Mouse (Mus musculus) forebrain, embryonic 16.5 days (tissue): ENCODE measurements around the gene Rbms1. TPM values are rescaled to one million over a fixed set of nuclear protein-coding genes. Genes with fewer than 3 reads are reported as not detected.

Experiments used
- ATAC-seq: fragments of 200-750 bp; cut with Nextera tagmentation; 2 replicates; pipeline ENCODE4 v1.8.0; 2017; ENCODE audit warnings: mild to moderate bottlenecking, moderate library complexity
- H3K27ac ChIP-seq: fragments of 300-500 bp; sonication (generic); 2 replicates; pipeline ENCODE4 v1.5.1; 2014; ENCODE audit warnings: low read length, control low read depth
- H3K27me3 ChIP-seq: fragments of 300-500 bp; sonication (generic); replicated peaks from 2 replicates; pipeline ENCODE4 v1.6.1; 2014; ENCODE audit warnings: low read length; ENCODE audit not compliant: control insufficient read depth, insufficient read depth
- H3K36me3 ChIP-seq: fragments of 300-500 bp; sonication (generic); 2 replicates; pipeline ENCODE4 v1.6.1; 2014; ENCODE audit not compliant: control insufficient read depth, insufficient read depth
- H3K4me1 ChIP-seq: fragments of 300-500 bp; sonication (generic); replicated peaks from 2 replicates; pipeline ENCODE4 v1.6.1; 2014; ENCODE audit warnings: low read length; ENCODE audit not compliant: control insufficient read depth, insufficient read depth
- H3K4me2 ChIP-seq: fragments of 300-500 bp; sonication (generic); 2 replicates; pipeline ENCODE4 v1.6.1; 2014; ENCODE audit warnings: mild to moderate bottlenecking, low read length, control low read depth
- H3K4me3 ChIP-seq: fragments of 300-500 bp; sonication (generic); replicated peaks from 2 replicates; pipeline ENCODE4 v1.5.1; 2014; ENCODE audit warnings: mild to moderate bottlenecking, low read length, control low read depth
- H3K9ac ChIP-seq: fragments of 300-500 bp; sonication (generic); replicated peaks from 2 replicates; pipeline ENCODE4 v1.6.1; 2014; ENCODE audit warnings: low read depth, low read length, control low read depth
- H3K9me3 ChIP-seq: fragments of 300-500 bp; sonication (generic); 2 replicates; pipeline ENCODE4 v1.6.1; 2016; ENCODE audit warnings: low read length; ENCODE audit not compliant: control insufficient read depth
- WGBS: fragments of 180-500 bp; shearing (Covaris S2); extraction: QIAGEN DNeasy Blood & Tissue Kit; methylation state at CpG from one replicate; pipeline ENCODE4 v1.1.7; 2014; 5-methylcytosine and 5-hydroxymethylcytosine counted together
- polyA plus RNA-seq: library from polyadenylated mRNA; unstranded; fragments of >200 nt; fragmentation: Nextera tagmentation; extraction: Ambion mirVana; gene quantifications from 2 replicates; pipeline ENCODE4 v1.2.1, GENCODE M21; 2015

Gene Rbms1
- polyA plus RNA-seq, 1 experiment from 2014 or later: 23.8 TPM

- Histone ChIP-seq H3K9me3 (no peaks in the 10 kb centered on the region), H3K4me2 (no peak overlapping the region; the same call in 1 of the 2 replicates), H3K9ac (no peak overlapping the region), H3K27me3 (peaks cover 6% of the 10 kb centered on the region), H3K27ac (peak overlapping the region; percentile 11; the same call in 1 of the 2 replicates), H3K4me3 (no peak overlapping the region), H3K36me3 (no peaks in the 10 kb centered on the region), H3K4me1 (peaks cover 21% of the 10 kb centered on the region)
- peak; percentile 78 for ATAC-seq
- WGBS: 5% methylated on average over 8 of the region's 8 CpGs
Measured at GRCm38 (mm10) chr2:60713857-60714256, 249.1 kb downstream of the Rbms1 start.

DNA sequence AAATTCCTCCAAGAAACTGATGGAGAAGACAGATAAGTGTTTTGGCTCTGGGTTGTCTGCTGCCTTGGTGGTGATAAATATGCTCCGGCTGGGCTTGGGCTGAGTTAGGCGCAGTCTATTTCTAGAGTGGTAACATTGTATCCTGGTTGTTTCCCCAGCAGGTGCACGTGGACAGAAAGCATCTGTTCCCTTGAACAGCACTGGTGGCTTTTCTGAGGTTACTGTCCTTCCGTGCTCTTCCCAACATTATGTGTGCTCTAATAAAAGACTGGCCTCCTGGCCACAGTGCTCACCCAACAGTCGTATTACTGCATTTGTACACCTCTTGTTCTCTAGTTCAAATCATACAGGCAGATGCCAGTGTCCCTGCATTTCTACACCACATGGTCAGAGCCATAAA, 250.1 kb downstream of the Rbms1 start:
- H3K27me3 ChIP-seq: no peaks in the 10 kb centered on the region; the same call in 1 of the 2 replicates
- no peak for ATAC-seq
- no peak overlapping the region for H3K9ac ChIP-seq
- WGBS: 76% methylated on average over 5 of the region's 5 CpGs
- peaks cover 21% of the 10 kb centered on the region for H3K4me1 ChIP-seq
- no peaks in the 10 kb centered on the region for H3K9me3 ChIP-seq
- no peak overlapping the region for H3K27ac ChIP-seq
- no peak overlapping the region for H3K4me2 ChIP-seq
- H3K36me3 ChIP-seq: no peaks in the 10 kb centered on the region
- no peak overlapping the region for H3K4me3 ChIP-seq

DNA sequence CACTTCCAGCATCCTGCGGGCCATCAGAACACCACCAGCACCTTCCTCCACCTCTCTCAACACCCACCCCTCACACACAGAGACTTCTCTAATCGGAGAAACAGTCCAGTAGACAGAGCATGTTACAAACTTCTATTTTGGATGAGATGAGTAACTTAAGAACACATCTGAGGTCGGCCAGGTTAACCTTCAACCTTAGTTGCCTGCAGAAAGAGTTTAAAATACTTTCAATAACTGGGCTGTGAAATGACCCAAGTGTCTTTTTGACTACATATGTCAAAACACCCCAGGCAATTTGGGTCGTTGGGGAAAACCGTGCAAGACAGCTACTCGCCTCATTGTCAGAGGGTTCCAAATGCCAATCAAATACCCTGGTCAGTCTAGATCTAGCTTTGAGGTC, 250.5 kb downstream of the Rbms1 start:
- no peak for ATAC-seq
- peaks cover 21% of the 10 kb centered on the region for H3K4me1 ChIP-seq
- no peak overlapping the region for H3K9ac ChIP-seq
- no peaks in the 10 kb centered on the region; the same call in 1 of the 2 replicates for H3K27me3 ChIP-seq
- H3K36me3 ChIP-seq: no peaks in the 10 kb centered on the region
- H3K4me3 ChIP-seq: no peak overlapping the region
- no peaks in the 10 kb centered on the region for H3K9me3 ChIP-seq
- WGBS: 70% methylated on average over 6 of the region's 6 CpGs
- H3K4me2 ChIP-seq: no peak overlapping the region
- no peak overlapping the region for H3K27ac ChIP-seq

GRCm38 (mm10) chr2:60711098-60711880, 251.7 kb downstream of the Rbms1 start:
- Histone ChIP-seq H3K4me2 (no peak overlapping the region), H3K4me1 (peaks cover 21% of the 10 kb centered on the region), H3K9ac (no peak overlapping the region), H3K27me3 (no peaks in the 10 kb centered on the region), H3K4me3 (no peak overlapping the region), H3K36me3 (no peaks in the 10 kb centered on the region), H3K9me3 (no peaks in the 10 kb centered on the region), H3K27ac (no peak overlapping the region)
- ATAC-seq: no peak
- WGBS: 84% methylated on average over 7 of the region's 7 CpGs

- Histone ChIP-seq H3K9ac (no peak overlapping the region), H3K27ac (no peak overlapping the region), H3K9me3 (no peaks in the 10 kb centered on the region), H3K4me2 (no peak overlapping the region), H3K4me3 (no peak overlapping the region), H3K36me3 (no peaks in the 10 kb centered on the region), H3K27me3 (no peaks in the 10 kb centered on the region), H3K4me1 (peaks cover 18% of the 10 kb centered on the region)
- WGBS: 87% methylated on average over 4 of the region's 4 CpGs
- ATAC-seq: no peak
Measured at GRCm38 (mm10) chr2:60710317-60710716, 252.7 kb downstream of the Rbms1 start.

- ATAC-seq: no peak
- H3K4me2 ChIP-seq: no peak overlapping the region
- H3K4me1 ChIP-seq: peaks cover 2% of the 10 kb centered on the region
- H3K27ac ChIP-seq: no peak overlapping the region
- no peak overlapping the region for H3K4me3 ChIP-seq
- H3K9me3 ChIP-seq: no peaks in the 10 kb centered on the region
- WGBS: 51% methylated on average over 3 of the region's 3 CpGs
- no peaks in the 10 kb centered on the region for H3K27me3 ChIP-seq
- no peaks in the 10 kb centered on the region for H3K36me3 ChIP-seq
- H3K9ac ChIP-seq: no peak overlapping the region
Measured at GRCm38 (mm10) chr2:60708671-60709070, 254.3 kb downstream of the Rbms1 start.

DNA sequence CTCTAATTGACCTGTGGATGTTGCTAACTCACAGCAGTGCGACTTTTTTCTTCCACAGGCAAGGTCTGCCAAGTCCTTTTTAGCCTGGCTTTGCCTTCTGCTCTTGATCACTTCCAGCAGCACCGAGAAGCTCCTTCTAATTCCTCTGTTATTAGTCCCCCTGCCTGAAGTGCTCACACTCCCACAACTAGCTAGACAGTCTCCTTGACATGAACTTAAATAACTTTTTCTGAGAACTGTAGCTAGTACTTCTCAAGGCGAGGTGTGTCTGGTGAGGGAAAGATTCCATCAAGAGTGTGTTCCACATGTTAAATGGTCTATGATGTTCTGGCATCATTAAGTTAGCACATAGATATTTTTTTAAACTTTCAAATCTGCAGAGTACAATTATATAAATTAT, 256.1 kb downstream of the Rbms1 start:
- no peak for ATAC-seq
- Histone ChIP-seq H3K27me3 (no peaks in the 10 kb centered on the region), H3K9me3 (no peaks in the 10 kb centered on the region), H3K27ac (no peak overlapping the region), H3K9ac (no peak overlapping the region), H3K4me3 (no peak overlapping the region), H3K36me3 (no peaks in the 10 kb centered on the region), H3K4me1 (no peaks in the 10 kb centered on the region), H3K4me2 (no peak overlapping the region)
- WGBS: 82% methylated on average over 3 of the region's 3 CpGs

DNA sequence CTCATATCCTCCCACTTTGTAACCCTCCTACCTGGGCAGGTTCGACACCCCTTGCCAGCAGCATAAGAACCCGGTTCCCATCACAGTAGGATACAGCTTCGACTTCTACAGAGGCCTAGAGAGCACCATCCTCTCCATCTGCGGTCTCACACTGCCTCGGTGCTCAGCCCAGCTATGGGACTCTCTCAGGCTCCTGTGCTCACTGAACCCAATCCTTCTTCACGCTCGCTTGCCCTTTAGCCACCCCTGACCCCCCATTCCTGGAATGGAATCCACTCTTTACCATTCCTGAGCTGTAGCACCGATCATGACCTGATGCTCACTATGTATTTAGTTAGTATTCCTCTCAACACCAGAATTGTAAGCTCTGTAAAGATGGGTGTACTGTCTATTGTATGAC, 257.6 kb downstream of the Rbms1 start:
- H3K36me3 ChIP-seq: no peaks in the 10 kb centered on the region
- H3K9ac ChIP-seq: no peak overlapping the region
- H3K4me3 ChIP-seq: no peak overlapping the region
- ATAC-seq: no peak
- 93% methylated on average over 8 of the region's 8 CpGs for WGBS
- H3K4me2 ChIP-seq: no peak overlapping the region
- no peaks in the 10 kb centered on the region for H3K4me1 ChIP-seq
- H3K27ac ChIP-seq: no peak overlapping the region
- no peaks in the 10 kb centered on the region for H3K27me3 ChIP-seq
- no peaks in the 10 kb centered on the region for H3K9me3 ChIP-seq

DNA sequence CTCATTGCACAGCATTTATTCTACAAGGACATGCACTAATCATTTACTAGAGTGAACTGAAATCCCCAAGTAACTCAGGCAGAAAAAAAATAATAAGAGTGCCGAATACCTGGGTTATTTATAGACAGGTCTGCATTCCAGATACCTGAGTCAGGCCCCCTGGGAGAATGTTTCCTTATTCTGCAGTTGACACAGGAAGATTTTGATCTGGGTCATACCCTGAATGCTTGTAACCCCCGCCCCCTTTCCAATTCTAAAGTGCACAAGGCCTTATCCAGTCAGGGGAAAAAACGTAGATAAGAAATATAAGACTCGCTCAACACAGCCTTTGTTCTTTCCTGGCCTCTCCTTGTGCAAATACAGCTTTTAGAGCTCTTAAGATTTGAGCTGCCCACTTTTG, 259.7 kb downstream of the Rbms1 start:
- no peak overlapping the region for H3K27ac ChIP-seq
- 76% methylated on average over 4 of the region's 4 CpGs for WGBS
- H3K27me3 ChIP-seq: no peaks in the 10 kb centered on the region
- no peak overlapping the region for H3K4me2 ChIP-seq
- H3K9me3 ChIP-seq: no peaks in the 10 kb centered on the region
- H3K4me3 ChIP-seq: no peak overlapping the region
- no peaks in the 10 kb centered on the region for H3K4me1 ChIP-seq
- no peak overlapping the region for H3K9ac ChIP-seq
- no peak for ATAC-seq
- no peaks in the 10 kb centered on the region for H3K36me3 ChIP-seq
